Mouse (Mus musculus) kidney, adult 2 months (tissue): ENCODE measurements around the gene Zfp128. TPM values are rescaled to one million over a fixed set of nuclear protein-coding genes. Genes with fewer than 3 reads are reported as not detected.
A peak's percentile ranks its signal among the peaks of the same experiment; 100 is the strongest.
"Not testable (repeated sequence)": the region's sequence is repeated elsewhere in the genome, so short reads cannot be mapped to it uniquely, and the experiment has no call there.

Experiments used
- DNase-seq: peaks from one replicate; pipeline ENCODE4 v3.0.0; 2021
- H3K27ac ChIP-seq: fragments of 200-500 bp; 2 replicates; pipeline ENCODE4 v1.5.1; 2012; ENCODE audit warnings: low read depth, low read length, control low read depth, inconsistent platforms; ENCODE audit not compliant: insufficient read depth
- H3K27me3 ChIP-seq: fragments of 200-500 bp; replicated peaks from 2 replicates; pipeline ENCODE4 v1.6.1; 2012; ENCODE audit warnings: mild to moderate bottlenecking, moderate library complexity, low read length, inconsistent platforms; ENCODE audit not compliant: control insufficient read depth, insufficient read depth
- H3K36me3 ChIP-seq: fragments of 200-500 bp; 2 replicates; pipeline ENCODE4 v1.6.1; 2012; ENCODE audit warnings: mild to moderate bottlenecking, moderate library complexity, low read length, inconsistent platforms; ENCODE audit not compliant: control insufficient read depth, insufficient read depth
- H3K4me1 ChIP-seq: fragments of 200-500 bp; 2 replicates; pipeline ENCODE4 v1.6.1; 2011; ENCODE audit warnings: low read length; ENCODE audit not compliant: control insufficient read depth, insufficient read depth
- H3K4me3 ChIP-seq: fragments of 200-500 bp; 2 replicates; pipeline ENCODE4 v1.5.1; 2011; ENCODE audit warnings: mild to moderate bottlenecking, low read depth, low read length, control low read depth; ENCODE audit not compliant: insufficient read depth
- CTCF ChIP-seq: fragments of 200-500 bp; conservative IDR thresholded peaks from 2 replicates; pipeline ENCODE4 v1.5.1; 2011; ENCODE audit warnings: low read depth, mild to moderate bottlenecking, control low read depth, low read length, moderate library complexity, mixed read lengths; ENCODE audit not compliant: insufficient read depth, insufficient read length
- POLR2A ChIP-seq: fragments of 200-500 bp; IDR thresholded peaks from one replicate; pipeline ENCODE4 v1.6.1; 2011; ENCODE audit warnings: low read depth, low read length, control low read depth
- whole genome bisulfite sequencing: fragments of 180-500 bp; shearing (Covaris S2); methylation state at CpG from one replicate; pipeline ENCODE4 v1.1.7; 2018; 5-methylcytosine and 5-hydroxymethylcytosine counted together
- polyA plus RNA-seq: library from polyadenylated mRNA; depleted of rRNA; stranded (reverse); fragments of >200 nt; gene quantifications from 2 replicates; pipeline ENCODE4 v1.2.3, GENCODE M21; 2012; rRNA removed

Gene Zfp128
- polyA plus RNA-seq = 1.3 and 1.4 TPM in 2 replicates

GRCm38 (mm10) chr7:12880911-12881660, at the start of gene Zfp128:
Gene Zfp128, plus strand, starts transcription at chr7:12881177.
- H3K4me3 ChIP-seq = peak within 1 kb of the TSS; percentile 70
- H3K27ac ChIP-seq = no peak within 1 kb of the TSS
- under 1% methylated on average over 35 of the region's 35 CpGs for WGBS
- TF ChIP-seq POLR2A (no peak), CTCF (0 out of 2 replicates have a peak, but pooled peaks have one; percentile 11)
- peaks cover 7% of the 10 kb centered on the region; the same call in 1 of the 2 replicates for H3K4me1 ChIP-seq
- no peaks in the 10 kb centered on the region for H3K36me3 ChIP-seq
- DNase-seq = peak; percentile 98
- no peaks in the 10 kb centered on the region for H3K27me3 ChIP-seq

- Histone ChIP-seq H3K36me3 (peaks cover 22% of the 10 kb centered on the region), H3K4me3 (peak within 1 kb of the TSS; percentile 90), H3K27ac (peak within 1 kb of the TSS; percentile 92), H3K27me3 (no peaks in the 10 kb centered on the region; the same call in 1 of the 2 replicates), H3K4me1 (no peaks in the 10 kb centered on the region)
- WGBS = 2% methylated on average over 47 of the region's 47 CpGs
- TF ChIP-seq CTCF = no peak
- TF ChIP-seq POLR2A = peak; percentile 64
- peak; percentile 95 for DNase-seq
These were observed 46.5 kb upstream of the Zfp128 start, which contains the start of gene Zfp110 for GRCm38 (mm10) chr7:12834162-12835120. Gene Zfp110, plus strand, starts transcription at chr7:12834761.

DNA sequence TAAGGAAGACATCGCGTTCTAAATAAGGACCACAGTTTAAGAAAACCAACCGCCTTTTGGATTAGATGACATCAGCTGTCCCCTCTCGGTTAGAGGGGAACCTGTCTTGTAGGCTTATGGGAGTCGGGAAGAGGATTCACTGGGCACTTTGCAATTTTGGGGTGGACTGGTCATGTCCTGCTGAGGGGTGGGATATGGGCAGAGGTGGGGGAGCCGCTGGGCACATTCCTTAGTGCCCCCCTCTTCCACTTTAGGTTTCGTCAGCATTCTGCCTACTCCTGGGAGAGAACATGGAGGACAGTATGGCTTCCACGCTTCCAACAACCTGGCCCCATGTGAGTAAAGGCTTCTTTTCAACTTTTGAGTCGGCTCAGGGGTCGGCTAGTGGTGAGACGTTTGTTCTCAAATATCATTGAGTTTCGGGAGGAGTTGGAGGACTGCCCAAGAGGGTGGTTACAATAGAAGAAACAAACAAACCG, 45.7 kb upstream of the Zfp128 start:
- peak overlapping the region; percentile 90 for H3K4me3 ChIP-seq
- H3K4me1 ChIP-seq = no peaks in the 10 kb centered on the region
- DNase-seq = peak; percentile 25
- no peaks in the 10 kb centered on the region for H3K27me3 ChIP-seq
- peaks cover 24% of the 10 kb centered on the region for H3K36me3 ChIP-seq
- TF ChIP-seq POLR2A (no peak), CTCF (no peak)
- 19% methylated on average over 13 of the region's 13 CpGs for WGBS
- peak overlapping the region; percentile 92 for H3K27ac ChIP-seq

- no peak for TF ChIP-seq CTCF
- TF ChIP-seq POLR2A = no peak
- DNase-seq = no peak
These were observed 45.2 kb upstream of the Zfp128 start for GRCm38 (mm10) chr7:12835779-12836178.

DNA sequence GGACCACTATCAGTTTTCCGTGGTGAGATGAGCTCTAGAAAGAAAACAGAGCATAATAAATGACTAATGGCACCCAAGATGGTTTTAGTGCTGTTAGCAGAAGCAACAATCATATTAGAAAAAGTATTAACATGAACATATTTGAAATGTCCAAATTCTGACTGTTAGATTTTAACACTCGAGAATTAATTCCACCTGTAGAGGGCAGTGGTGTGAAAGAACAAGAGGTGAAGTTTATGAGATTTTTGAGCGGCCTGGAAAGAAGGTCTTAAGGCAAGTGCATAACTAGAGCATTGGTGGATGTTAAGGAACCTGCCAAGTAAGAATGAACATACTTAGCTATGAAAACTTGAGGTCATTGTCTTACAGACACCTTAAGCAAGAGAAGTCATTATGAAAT, 6.7 kb upstream of the Zfp128 start:
- WGBS = 10% methylated on average over 3 of the region's 3 CpGs
- no peaks in the 10 kb centered on the region for H3K27me3 ChIP-seq
- H3K36me3 ChIP-seq = no peaks in the 10 kb centered on the region
- H3K4me3 ChIP-seq = no peak overlapping the region
- H3K4me1 ChIP-seq = no peaks in the 10 kb centered on the region
- peak; percentile 61 for DNase-seq
- no peak overlapping the region for H3K27ac ChIP-seq
- TF ChIP-seq POLR2A = no peak
- TF ChIP-seq CTCF = no peak

More at GRCm38 (mm10) chr7:12835779-12836178, 45.2 kb upstream of the Zfp128 start:
- no peak overlapping the region for H3K27ac ChIP-seq
- 95% methylated on average over 4 of the region's 4 CpGs for WGBS
- H3K4me3 ChIP-seq = no peak overlapping the region; the same call in 1 of the 2 replicates
- no peaks in the 10 kb centered on the region for H3K27me3 ChIP-seq
- H3K4me1 ChIP-seq = no peaks in the 10 kb centered on the region
- H3K36me3 ChIP-seq = peaks cover 26% of the 10 kb centered on the region

DNA sequence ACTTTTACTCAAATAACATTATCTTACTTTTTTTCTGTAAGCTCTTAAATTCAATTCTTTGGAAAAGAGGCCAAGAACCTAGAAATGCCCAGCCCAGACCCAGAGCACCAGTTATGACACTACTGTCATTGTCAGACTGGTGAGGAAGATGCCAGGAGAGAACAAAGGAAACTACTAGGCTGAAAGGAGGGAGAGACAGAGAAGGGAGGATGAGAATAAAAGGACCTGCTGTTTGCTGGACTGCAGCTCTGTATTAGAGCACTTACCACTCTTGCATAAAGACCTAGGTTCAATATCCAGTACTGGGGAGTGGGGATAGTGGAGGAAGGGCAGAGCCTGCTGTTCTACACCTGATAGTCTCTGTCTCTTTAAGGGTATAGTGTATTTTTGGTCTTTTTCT, 941 bp upstream of the Zfp128 start:
- H3K4me1 ChIP-seq = peaks cover 7% of the 10 kb centered on the region; the same call in 1 of the 2 replicates
- no peak for DNase-seq
- no peaks in the 10 kb centered on the region for H3K36me3 ChIP-seq
- TF ChIP-seq CTCF (no peak), POLR2A (no peak)
- H3K27ac ChIP-seq = no peak overlapping the region
- H3K27me3 ChIP-seq = no peaks in the 10 kb centered on the region
- H3K4me3 ChIP-seq = no peak overlapping the region

DNA sequence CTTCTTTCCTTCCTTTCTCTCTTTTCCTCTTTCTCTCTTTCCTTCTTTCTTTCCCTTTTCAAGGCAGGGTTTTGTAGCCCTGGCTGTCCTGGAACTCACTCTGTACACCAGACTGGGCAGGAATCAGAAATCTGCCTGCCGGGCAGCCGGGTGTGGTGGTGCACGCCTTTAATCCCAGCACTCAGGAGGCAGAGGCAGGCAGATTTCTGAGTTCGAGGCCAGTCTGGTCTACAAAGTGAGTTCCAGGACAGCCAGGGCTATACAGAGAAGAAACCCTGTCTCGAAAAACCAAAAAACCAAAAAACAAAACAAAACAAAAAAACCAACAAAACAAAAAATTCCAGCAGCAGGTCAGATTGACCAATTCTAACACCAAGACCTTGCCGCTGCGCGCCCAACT, 480 bp upstream of the Zfp128 start:
- WGBS = 41% methylated on average over 8 of the region's 8 CpGs
- not testable (repeated sequence) for H3K27me3 ChIP-seq, DNase-seq, H3K27ac ChIP-seq, H3K36me3 ChIP-seq, H3K4me1 ChIP-seq
- H3K4me3 ChIP-seq = peak overlapping the region; percentile 29; the same call in 1 of the 2 replicates
